Mouse (Mus musculus): ENCODE data around the gene Tmem138. TPM values are rescaled to one million over a fixed set of nuclear protein-coding genes. Genes with fewer than 3 reads are reported as not detected.

The Tmem138 gene
- polyA plus RNA-seq, 1 experiment = 16.0 TPM

DNA sequence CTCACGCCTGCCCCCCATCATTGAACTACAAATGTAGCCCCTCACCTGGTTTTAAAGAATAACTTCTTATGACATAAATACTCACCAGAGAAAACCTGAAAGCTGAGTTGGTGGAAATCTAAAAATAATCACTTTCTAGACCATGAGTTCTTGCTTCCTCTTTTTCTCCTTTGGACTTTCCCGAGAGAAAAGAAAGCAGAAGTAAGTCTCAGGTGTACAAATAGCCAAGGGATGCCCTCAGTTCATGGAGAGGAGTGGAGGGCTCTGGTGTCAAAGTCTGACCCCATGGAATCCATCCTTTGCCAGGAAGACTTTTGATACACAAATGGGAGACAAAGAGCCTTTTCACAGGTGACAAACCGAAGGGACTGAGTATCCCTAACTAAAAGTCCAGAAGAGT, 3.6 kb upstream of the Tmem138 start:
- Histone ChIP-seq H3K36me3 (ENCODE audit: control insufficient read depth, insufficient read depth) (no peaks in the 10 kb centered on the region), H3ac (ENCODE audit: control insufficient read depth, insufficient read length) (no peak overlapping the region), H3K79me2 (ENCODE audit: control insufficient read depth, insufficient read depth) (peaks cover 26% of the 10 kb centered on the region), H3K4me2 (ENCODE audit: low read depth) (no peak overlapping the region), H3K27me3 (ENCODE audit: control insufficient read depth, insufficient read depth, insufficient read length) (no peaks in the 10 kb centered on the region), H3K4me3 (no peak overlapping the region)
- no peak for TF ChIP-seq MAX (IDR thresholded peaks at IDR 0.05; ENCODE audit: low read depth)
- TF ChIP-seq E2F4 (IDR thresholded peaks at IDR 0.05; ENCODE audit: insufficient read depth) = no peak
- TF ChIP-seq MYOG (IDR thresholded peaks at IDR 0.05; ENCODE audit: control insufficient read depth in 1 of 3, insufficient read depth in 1 of 3, insufficient read length in 2 of 3, low read depth in 2 of 3) = no peak
- TF ChIP-seq TCF3 (IDR thresholded peaks at IDR 0.05; ENCODE audit: insufficient read length, low read depth) = no peak
- TF ChIP-seq REST (IDR thresholded peaks at IDR 0.05; ENCODE audit: insufficient read depth, insufficient read length) = no peak
- TF ChIP-seq POLR2AphosphoS2 (IDR thresholded peaks at IDR 0.05; ENCODE audit: insufficient read length, low read depth) = no peak
- no peak for TF ChIP-seq TCF12 (IDR thresholded peaks at IDR 0.05; ENCODE audit: insufficient read depth, poor library complexity, severe bottlenecking)
- TF ChIP-seq SRF (IDR thresholded peaks at IDR 0.05; ENCODE audit: control insufficient read depth, insufficient read length, low read depth) = no peak
- no peak for TF ChIP-seq POLR2A (IDR thresholded peaks at IDR 0.05; ENCODE audit: insufficient read length, low read depth)
- no peak for TF ChIP-seq CEBPB (IDR thresholded peaks at IDR 0.05; ENCODE audit: insufficient read depth, poor library complexity, severe bottlenecking)
- no peak for TF ChIP-seq MYOD1 (IDR thresholded peaks at IDR 0.05; ENCODE audit: control insufficient read depth in 1 of 3, insufficient read length in 2 of 3, low read depth in 2 of 3)
- no peak for TF ChIP-seq USF1 (IDR thresholded peaks at IDR 0.05; ENCODE audit: low read depth)

DNA sequence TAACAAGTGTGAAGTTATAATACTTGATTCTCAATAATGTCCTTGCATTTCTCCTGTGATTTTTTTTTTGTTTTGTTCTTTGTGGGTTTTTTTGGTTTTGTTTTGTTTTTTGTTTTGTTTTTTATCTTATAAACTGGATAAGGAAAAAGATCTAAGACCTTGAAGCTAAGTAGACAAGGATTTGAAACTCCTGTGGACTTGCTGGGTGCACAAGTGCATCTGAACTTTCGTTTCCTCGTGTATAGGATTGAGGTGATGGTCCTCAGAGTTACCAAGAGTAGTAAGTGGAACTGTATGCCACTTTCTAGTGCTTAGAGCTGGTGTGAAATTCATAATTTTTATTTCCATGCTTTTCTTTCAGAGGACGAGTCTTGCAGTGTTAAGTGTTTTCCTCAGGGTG, 2.9 kb upstream of the Tmem138 start:
- peaks cover 32% of the 10 kb centered on the region for H3K79me2 ChIP-seq (ENCODE audit: control insufficient read depth, insufficient read depth)
- TF ChIP-seq MAX (IDR thresholded peaks at IDR 0.05; ENCODE audit: low read depth) (no peak), TCF12 (IDR thresholded peaks at IDR 0.05; ENCODE audit: insufficient read depth, poor library complexity, severe bottlenecking) (no peak), SRF (IDR thresholded peaks at IDR 0.05; ENCODE audit: control insufficient read depth, insufficient read length, low read depth) (no peak), TCF3 (IDR thresholded peaks at IDR 0.05; ENCODE audit: insufficient read length, low read depth) (no peak), USF1 (IDR thresholded peaks at IDR 0.05; ENCODE audit: low read depth) (no peak), POLR2A (IDR thresholded peaks at IDR 0.05; ENCODE audit: insufficient read length, low read depth) (no peak), REST (IDR thresholded peaks at IDR 0.05; ENCODE audit: insufficient read depth, insufficient read length) (no peak), E2F4 (IDR thresholded peaks at IDR 0.05; ENCODE audit: insufficient read depth) (no peak), POLR2AphosphoS2 (IDR thresholded peaks at IDR 0.05; ENCODE audit: insufficient read length, low read depth) (no peak), MYOD1 (IDR thresholded peaks at IDR 0.05; ENCODE audit: control insufficient read depth in 1 of 3, insufficient read length in 2 of 3, low read depth in 2 of 3) (no peak), CEBPB (IDR thresholded peaks at IDR 0.05; ENCODE audit: insufficient read depth, poor library complexity, severe bottlenecking) (no peak), MYOG (IDR thresholded peaks at IDR 0.05; ENCODE audit: control insufficient read depth in 1 of 3, insufficient read depth in 1 of 3, insufficient read length in 2 of 3, low read depth in 2 of 3) (no peak)
- H3K36me3 ChIP-seq (ENCODE audit: control insufficient read depth, insufficient read depth) = peaks cover under 1% of the 10 kb centered on the region

DNA sequence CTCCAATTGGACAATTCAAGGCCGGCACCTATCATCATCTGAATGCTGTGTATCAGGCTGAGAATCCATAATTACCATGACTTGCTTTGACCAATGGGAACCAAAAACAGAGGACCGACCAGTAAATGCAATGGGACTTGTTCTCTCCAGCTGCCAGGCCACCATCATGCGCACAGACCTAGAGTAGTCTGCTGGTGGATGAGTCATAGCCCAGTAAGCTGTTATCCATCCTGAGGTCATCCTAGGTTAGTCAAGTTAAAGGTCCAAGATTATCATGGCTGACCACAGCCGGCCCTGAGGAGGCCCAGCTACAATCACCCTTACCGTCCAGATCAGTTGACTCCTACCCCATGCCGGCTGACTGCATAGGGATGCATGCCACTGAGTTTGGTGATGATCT, 7.5 kb downstream of the Tmem138 start:
- Histone ChIP-seq H3K36me3 (ENCODE audit: control insufficient read depth, insufficient read depth) (peaks cover 35% of the 10 kb centered on the region), H3K4me2 (ENCODE audit: low read depth) (no peak overlapping the region), H3ac (ENCODE audit: control insufficient read depth, insufficient read length) (no peak overlapping the region), H3K27me3 (ENCODE audit: control insufficient read depth, insufficient read depth, insufficient read length) (no peaks in the 10 kb centered on the region), H3K79me2 (ENCODE audit: control insufficient read depth, insufficient read depth) (no peaks in the 10 kb centered on the region), H3K4me3 (no peak overlapping the region)
- TF ChIP-seq MYOG (IDR thresholded peaks at IDR 0.05; ENCODE audit: control insufficient read depth in 1 of 3, insufficient read depth in 1 of 3, insufficient read length in 2 of 3, low read depth in 2 of 3) (peak in 1 of 3 experiments; percentile 8), POLR2A (IDR thresholded peaks at IDR 0.05; ENCODE audit: insufficient read length, low read depth) (no peak), TCF3 (IDR thresholded peaks at IDR 0.05; ENCODE audit: insufficient read length, low read depth) (no peak), MAX (IDR thresholded peaks at IDR 0.05; ENCODE audit: low read depth) (no peak), MYOD1 (IDR thresholded peaks at IDR 0.05; ENCODE audit: control insufficient read depth in 1 of 3, insufficient read length in 2 of 3, low read depth in 2 of 3) (peak in 1 of 3 experiments; percentile 57)

More for the DNA sequence above, 2.9 kb upstream of the Tmem138 start:
- H3ac ChIP-seq (ENCODE audit: control insufficient read depth, insufficient read length) = no peak overlapping the region
- H3K27me3 ChIP-seq (ENCODE audit: control insufficient read depth, insufficient read depth, insufficient read length) = no peaks in the 10 kb centered on the region
- no peak overlapping the region for H3K4me3 ChIP-seq
- H3K4me2 ChIP-seq (ENCODE audit: low read depth) = no peak overlapping the region

DNA sequence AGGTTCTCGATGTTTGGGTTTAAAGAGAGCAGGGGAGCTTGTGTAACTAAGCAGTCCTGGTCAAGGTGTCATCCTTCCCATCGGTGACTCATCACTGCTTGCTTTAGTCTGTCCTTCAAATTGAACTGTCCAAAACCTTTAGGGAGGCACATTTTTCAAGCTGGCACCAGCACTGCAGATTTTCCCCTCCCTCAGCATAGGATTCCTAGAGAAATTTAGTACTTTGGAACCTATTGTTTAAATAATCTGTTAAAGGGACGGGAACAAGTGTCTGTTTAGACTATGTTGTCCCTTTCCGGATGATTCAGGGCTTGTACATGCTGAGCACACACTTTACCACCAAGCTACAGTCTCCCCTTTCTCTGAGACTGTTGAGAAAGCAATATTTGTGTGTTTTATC, 11.9 kb downstream of the Tmem138 start:
- Histone ChIP-seq H3K4me2 (ENCODE audit: low read depth) (peak overlapping the region; percentile 43), H3ac (ENCODE audit: control insufficient read depth, insufficient read length) (no peak overlapping the region), H3K36me3 (ENCODE audit: control insufficient read depth, insufficient read depth) (peaks cover 7% of the 10 kb centered on the region), H3K79me2 (ENCODE audit: control insufficient read depth, insufficient read depth) (no peaks in the 10 kb centered on the region), H3K4me3 (no peak overlapping the region), H3K27me3 (ENCODE audit: control insufficient read depth, insufficient read depth, insufficient read length) (no peaks in the 10 kb centered on the region)
- no peak for TF ChIP-seq MAX (IDR thresholded peaks at IDR 0.05; ENCODE audit: low read depth)
- TF ChIP-seq TCF12 (IDR thresholded peaks at IDR 0.05; ENCODE audit: insufficient read depth, poor library complexity, severe bottlenecking) = no peak
- no peak for TF ChIP-seq SRF (IDR thresholded peaks at IDR 0.05; ENCODE audit: control insufficient read depth, insufficient read length, low read depth)
- TF ChIP-seq REST (IDR thresholded peaks at IDR 0.05; ENCODE audit: insufficient read depth, insufficient read length) = no peak
- no peak for TF ChIP-seq MYOG (IDR thresholded peaks at IDR 0.05; ENCODE audit: control insufficient read depth in 1 of 3, insufficient read depth in 1 of 3, insufficient read length in 2 of 3, low read depth in 2 of 3)
- TF ChIP-seq USF1 (IDR thresholded peaks at IDR 0.05; ENCODE audit: low read depth) = no peak
- no peak for TF ChIP-seq POLR2A (IDR thresholded peaks at IDR 0.05; ENCODE audit: insufficient read length, low read depth)
- no peak for TF ChIP-seq TCF3 (IDR thresholded peaks at IDR 0.05; ENCODE audit: insufficient read length, low read depth)
- TF ChIP-seq E2F4 (IDR thresholded peaks at IDR 0.05; ENCODE audit: insufficient read depth) = no peak

DNA sequence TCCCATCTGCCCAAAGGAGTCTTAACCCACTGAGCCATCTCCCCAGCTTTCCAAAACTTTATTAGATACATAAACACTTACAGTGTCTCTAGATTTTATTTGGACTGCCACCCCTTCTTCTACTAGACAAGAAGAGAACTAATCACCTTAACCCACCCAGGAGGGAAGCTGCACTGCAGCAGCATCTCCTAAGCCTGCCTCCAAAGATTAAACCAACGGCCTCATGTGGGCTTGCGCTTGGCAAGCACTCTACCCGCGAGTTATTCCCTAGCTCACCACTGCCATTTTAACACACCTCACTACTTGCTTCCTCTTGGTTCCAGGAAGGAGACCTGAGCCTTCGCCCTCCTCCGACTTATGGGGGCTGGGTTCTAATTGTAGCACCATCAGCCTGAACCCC, 12.9 kb downstream of the Tmem138 start:
- Histone ChIP-seq H3K27me3 (ENCODE audit: control insufficient read depth, insufficient read depth, insufficient read length) (no peaks in the 10 kb centered on the region), H3K36me3 (ENCODE audit: control insufficient read depth, insufficient read depth) (peaks cover 7% of the 10 kb centered on the region), H3K79me2 (ENCODE audit: control insufficient read depth, insufficient read depth) (no peaks in the 10 kb centered on the region), H3K4me3 (no peak overlapping the region), H3K4me2 (ENCODE audit: low read depth) (no peak overlapping the region), H3ac (ENCODE audit: control insufficient read depth, insufficient read length) (no peak overlapping the region)
- no peak for TF ChIP-seq MYOG (IDR thresholded peaks at IDR 0.05; ENCODE audit: control insufficient read depth in 1 of 3, insufficient read depth in 1 of 3, insufficient read length in 2 of 3, low read depth in 2 of 3)
- TF ChIP-seq REST (IDR thresholded peaks at IDR 0.05; ENCODE audit: insufficient read depth, insufficient read length) = no peak
- TF ChIP-seq TCF12 (IDR thresholded peaks at IDR 0.05; ENCODE audit: insufficient read depth, poor library complexity, severe bottlenecking) = no peak
- no peak for TF ChIP-seq MYOD1 (IDR thresholded peaks at IDR 0.05; ENCODE audit: control insufficient read depth in 1 of 3, insufficient read length in 2 of 3, low read depth in 2 of 3)
- no peak for TF ChIP-seq POLR2A (IDR thresholded peaks at IDR 0.05; ENCODE audit: insufficient read length, low read depth)
- no peak for TF ChIP-seq CEBPB (IDR thresholded peaks at IDR 0.05; ENCODE audit: insufficient read depth, poor library complexity, severe bottlenecking)
- no peak for TF ChIP-seq SRF (IDR thresholded peaks at IDR 0.05; ENCODE audit: control insufficient read depth, insufficient read length, low read depth)
- no peak for TF ChIP-seq MAX (IDR thresholded peaks at IDR 0.05; ENCODE audit: low read depth)
- no peak for TF ChIP-seq E2F4 (IDR thresholded peaks at IDR 0.05; ENCODE audit: insufficient read depth)
- no peak for TF ChIP-seq USF1 (IDR thresholded peaks at IDR 0.05; ENCODE audit: low read depth)
- TF ChIP-seq POLR2AphosphoS2 (IDR thresholded peaks at IDR 0.05; ENCODE audit: insufficient read length, low read depth) = no peak
- no peak for TF ChIP-seq TCF3 (IDR thresholded peaks at IDR 0.05; ENCODE audit: insufficient read length, low read depth)
